Mouse (Mus musculus): ENCODE measurements at regions not wholly inside any gene's neighbourhood (a gene's known extent, or its start where the extent isn't known, plus 50 kb on each side); places are given as distances from the start of the nearest gene placed in this dataset.

DNA sequence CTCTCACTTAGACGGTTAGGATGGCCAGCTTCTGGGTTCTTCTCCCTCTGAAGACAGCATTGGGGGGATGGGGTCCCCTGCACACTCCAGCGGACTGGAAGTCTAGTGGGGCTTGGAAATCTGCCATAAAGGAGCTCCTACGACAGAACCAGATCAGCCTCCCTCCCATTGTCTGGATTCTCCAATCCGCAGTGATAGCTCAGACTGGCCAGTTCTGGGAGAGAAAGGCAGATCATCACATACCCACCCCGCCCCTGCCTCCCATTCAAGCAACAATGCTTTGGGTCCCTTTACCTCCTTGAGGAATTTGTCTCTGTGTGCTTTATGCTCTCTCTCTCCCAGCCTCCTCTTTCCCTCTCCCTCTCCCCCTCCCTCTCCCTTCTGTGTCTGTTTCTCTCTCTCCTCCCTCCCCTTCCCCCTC lies 292.5 kb downstream of the Pdcd6ip start:
- no peak for DNase-seq

DNA sequence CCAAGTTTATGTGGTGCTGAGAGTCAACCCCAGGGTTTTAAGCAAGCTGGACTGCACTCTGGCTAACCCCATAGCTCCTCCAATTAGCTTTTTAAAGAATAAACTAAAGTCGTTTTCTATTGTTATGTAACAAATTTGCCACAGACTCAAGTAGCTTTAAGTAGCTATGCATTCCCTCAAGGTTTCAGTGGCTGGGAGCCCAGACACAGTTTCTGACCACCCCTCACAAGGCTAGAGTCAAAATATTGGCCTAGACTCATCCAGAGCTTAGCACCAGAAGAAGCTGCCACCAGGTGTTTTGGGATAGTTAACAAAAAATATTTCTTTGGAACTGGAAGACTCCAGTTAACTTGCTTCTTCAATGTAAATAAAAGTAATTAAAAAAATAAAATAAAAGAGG lies 293.4 kb downstream of the Pdcd6ip start:
- no peak for DNase-seq

DNA sequence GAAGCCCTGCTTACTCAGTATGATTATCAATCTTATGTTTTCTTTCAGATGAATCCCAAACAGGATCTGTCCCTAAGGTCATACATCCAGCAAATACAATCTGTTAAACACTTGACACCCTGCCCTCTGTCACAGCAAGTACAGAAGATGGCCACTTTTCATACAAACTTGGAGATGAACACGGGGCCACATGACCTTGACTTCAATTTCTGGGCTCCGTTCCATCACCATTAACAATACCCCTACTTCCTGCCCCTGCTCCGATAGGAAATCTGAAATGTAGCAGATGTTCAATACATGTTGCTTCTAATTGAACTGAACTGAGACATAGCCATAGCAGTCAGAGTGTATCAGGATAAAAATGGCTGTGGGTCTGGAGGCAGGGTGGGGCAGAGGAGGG lies 294.2 kb downstream of the Pdcd6ip start:
- no peak for DNase-seq

DNA sequence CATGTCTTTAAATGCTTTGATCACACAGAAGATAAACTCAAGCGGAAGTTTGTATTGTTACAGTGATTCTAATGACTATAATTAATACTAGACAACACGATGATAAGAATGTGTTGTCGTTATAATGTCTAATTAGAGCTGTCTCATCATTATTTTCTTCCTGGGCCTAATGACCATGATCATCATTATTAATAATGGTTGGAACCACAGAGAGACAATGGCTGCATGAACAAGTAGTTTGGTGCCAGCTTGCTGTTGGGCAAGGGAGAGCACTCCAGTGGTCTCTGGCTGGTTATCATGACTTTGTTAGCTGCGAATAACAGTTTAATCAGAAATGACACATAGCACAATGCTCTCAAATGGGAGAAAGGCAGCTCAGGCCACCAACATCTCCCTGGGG lies 296.4 kb downstream of the Pdcd6ip start:
- no peak for DNase-seq

DNA sequence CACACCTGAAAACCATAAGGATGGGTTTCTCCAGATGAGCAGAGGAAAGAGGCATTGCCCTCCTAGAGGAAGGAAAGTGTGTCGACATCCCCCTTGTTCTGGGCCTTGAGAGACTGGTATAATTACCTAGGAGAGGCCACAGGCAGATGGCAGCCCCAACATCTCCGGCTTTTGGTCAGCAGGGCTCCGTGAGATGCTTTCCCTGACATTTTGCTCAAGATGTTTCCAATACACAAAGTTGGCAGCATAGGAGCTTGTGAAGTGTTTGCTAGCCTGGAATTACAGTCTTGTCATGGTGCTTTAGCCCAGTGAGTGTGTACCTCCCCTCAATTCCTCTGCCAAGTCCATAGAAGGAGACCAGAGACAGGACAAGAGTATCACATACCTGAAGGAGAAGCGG lies 299.5 kb downstream of the Pdcd6ip start:
- no peak for DNase-seq

DNA sequence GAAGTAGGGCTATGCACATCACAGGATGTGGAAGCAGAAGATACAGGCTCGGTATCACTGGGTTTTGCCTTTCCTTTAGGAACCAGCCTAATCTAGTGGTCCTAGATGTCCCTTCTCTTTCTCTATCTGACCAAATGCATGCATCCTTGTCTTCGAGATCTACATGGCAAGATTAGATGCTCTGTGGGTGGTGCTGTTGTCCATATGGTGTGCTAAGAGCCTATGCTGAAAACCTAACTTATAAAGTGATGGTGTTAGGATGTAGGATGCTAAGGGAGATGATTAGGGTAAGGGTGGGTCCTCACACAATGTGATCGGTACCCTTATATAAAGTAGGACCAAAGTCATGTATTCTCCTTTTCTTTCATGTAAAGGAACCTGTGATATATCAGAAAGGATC lies 313.7 kb downstream of the Pdcd6ip start:
- DNase-seq = no peak

DNA sequence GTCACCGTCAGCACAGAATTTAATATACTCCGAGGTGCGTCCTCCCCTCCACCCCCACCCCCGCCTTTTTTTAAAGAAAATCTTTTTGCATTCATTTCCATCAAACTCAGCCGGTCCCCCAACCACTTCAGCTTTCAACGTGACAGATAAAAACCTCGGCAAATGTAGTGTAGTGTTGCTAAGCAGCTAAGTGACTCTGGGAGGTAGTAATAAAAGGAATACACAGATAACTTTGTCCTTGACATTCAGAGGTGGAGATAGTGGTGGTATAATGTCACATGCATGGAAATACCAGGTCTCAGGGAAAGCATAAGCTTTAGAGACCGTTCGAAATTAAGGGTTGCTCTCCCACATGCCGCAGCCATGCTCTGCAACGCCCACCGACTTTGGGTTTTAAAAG lies 320.7 kb downstream of the Pdcd6ip start:
- DNase-seq = no peak

DNA sequence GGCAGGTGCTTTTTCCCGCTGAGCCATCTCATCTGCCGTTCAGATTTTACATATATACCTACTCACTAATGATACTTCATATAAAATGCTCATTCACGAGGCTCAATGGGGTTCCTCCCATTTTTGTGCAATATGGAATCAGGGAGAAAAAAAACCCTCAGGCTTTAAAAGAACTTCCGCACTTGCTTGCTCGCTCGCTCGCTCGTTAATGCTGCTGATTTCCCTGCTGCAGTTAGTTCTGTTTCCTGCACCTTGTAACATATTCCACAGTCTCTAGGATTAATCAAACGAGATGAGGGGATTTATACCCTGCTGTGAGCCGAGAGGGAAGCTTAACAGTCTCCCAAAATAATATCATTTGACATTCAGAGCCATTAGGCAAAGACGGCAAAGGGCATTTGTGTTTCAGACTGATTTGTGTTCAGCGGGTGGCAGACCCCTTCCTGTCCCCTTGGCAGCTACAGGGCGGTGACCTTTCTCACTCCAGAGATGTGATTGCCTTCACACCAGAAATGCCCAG lies 326.4 kb downstream of the Pdcd6ip start:
- no peak for DNase-seq

DNA sequence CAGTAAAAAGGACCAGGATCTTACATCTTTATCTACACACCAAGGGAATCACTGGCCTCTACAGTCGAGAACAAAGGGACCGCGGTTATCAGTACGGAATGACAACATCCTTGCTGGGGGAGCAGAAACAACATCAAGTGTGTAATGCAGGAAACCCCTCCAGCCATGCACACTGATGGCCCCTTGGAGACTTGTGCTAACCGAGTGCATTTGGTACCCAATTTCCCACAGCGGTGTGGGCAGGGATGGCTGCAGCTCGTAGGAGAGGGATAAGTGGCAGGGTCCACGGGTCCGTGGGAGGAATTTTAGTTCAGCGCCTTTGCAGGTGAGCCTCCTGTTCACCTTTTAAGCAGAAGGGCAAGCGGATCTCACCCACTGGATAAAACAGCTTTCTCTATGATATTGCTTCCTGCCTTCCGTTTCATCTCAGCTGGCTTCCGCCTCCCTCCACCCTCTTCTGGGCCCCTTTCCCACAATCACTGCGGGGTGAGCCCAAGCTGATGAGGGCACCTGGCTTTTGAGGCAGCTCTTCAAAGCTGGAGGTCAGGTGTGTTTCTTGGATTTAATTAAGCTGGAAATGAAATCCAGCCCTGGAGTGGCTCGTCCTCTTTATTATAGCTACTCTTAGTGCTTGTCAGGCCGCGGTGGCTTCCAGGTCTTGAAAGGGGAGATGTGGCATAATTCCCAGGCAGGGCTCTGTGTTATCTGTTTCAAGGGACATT lies 327.5 kb downstream of the Pdcd6ip start:
- DNase-seq = no peak

DNA sequence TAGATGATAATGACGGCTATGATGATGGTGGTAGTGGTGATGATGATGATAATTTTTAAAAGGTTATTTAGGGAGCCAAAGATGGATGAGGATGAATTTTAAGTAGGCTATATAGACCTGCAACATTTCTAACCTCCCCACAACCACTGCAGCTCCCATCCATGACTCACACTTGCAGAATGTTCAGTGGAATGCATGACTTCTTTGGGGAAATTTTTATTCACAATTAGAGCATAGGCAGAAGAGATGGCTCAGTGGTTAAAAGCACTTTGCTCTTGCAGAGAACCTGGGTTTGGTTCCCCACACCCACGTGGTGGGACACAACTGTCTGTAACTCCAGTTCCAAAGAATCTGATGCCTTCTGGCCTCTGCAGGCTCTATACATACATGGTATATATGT lies 329.5 kb downstream of the Pdcd6ip start:
- DNase-seq = no peak

DNA sequence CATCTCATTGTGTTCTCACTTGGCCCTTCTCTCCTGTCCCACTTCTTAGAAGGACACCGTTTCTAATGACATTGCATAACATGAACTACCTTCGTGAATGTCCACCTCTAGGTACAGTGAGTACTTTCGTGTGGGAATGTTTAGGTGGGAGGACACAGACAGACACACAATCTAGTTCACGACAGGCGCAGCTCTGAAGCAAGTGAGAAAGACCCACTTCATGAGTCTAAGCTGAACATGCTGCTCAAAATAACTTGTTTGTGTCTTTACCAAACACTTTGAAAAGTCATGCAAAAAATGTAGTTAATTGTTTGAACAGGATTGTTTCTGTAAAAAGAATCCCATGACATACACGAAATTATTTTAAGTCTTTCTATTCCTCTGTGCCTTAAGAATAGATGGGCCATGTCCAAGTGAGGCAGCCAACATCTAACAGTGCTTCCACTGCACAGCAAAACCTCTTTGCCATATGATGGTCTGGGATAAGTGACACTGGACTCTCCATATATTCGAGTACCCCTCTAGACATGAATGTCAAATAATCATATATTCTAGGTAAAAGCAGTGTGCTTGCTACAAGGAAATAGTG lies 336.2 kb downstream of the Pdcd6ip start:
- no peak for DNase-seq

DNA sequence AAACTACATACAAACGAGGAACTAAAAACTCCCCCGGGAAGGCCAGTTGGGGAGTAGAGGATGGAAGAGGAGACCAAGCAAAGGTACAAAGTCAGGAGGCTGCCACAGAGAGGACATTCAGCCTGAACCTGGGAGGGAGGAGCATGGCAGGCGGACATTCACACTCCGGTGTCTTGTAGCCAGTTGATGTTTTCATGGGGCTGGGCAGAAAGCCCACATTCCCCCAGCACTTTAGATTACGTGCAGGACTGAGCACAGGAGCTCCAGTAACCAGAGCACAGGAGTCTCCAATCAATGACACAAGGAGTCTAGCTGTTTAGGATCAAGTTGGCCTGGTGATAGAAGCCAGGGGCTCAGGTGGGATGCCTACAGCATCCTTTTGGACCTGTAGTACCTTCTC lies 360.1 kb downstream of the Pdcd6ip start:
- DNase-seq = no peak

DNA sequence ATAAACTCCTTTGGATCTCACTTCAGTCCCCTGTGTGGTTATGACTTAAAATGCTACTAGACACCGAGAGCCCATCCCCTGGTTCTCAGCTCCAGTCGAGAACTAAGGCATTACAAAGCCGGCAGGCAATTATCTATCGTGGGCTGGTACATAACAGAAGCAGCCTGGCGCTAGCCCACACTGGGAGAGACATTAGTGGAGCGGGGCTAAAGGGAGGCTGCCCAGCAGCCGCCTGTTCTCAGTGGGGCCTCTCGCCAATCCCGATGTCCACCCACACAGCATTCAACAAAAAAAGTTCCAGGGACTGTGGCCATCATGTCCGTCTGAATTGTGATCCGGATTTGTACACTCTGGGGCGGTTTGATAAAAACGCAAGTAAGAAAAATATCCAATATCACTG lies 361.5 kb downstream of the Pdcd6ip start:
- DNase-seq = no peak

DNA sequence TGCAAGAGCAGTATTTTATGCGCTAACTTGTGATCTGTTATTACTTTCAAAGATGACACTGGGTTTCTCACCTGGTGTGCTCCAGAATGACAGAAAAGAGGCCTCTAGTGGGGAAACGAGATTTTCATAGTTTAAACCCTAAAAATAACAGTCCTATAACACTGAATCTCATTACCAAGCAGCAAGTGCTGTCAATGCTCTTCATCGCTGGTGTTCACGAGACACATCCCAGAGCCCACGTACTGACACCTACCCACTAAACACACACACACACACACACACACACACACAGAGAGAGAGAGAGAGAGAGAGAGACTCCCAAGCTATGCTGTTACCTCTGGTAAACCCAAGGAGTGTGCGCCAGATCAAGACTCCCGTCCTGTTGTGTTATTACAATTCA lies 365.9 kb downstream of the Pdcd6ip start:
- no peak for DNase-seq

DNA sequence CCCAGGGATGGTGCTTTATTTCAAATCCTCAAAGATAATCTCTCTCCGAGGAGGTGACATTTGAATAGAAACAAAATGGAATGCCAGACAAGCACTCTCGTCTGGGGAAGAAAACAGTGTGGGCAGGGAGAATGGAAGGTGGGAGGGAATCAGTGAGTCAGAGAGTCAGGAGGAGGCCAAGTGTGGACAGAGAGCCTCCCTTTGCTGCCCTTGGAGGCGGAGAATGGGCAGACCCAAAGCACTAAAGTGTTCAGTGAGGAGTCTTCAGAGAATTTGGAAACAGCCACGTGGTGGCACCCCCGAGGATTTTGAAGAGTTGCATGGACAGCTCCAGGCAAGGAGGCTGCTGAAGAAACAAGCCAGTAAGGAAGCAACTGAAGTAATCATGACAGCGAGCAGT lies 367.2 kb downstream of the Pdcd6ip start:
- DNase-seq = no peak

DNA sequence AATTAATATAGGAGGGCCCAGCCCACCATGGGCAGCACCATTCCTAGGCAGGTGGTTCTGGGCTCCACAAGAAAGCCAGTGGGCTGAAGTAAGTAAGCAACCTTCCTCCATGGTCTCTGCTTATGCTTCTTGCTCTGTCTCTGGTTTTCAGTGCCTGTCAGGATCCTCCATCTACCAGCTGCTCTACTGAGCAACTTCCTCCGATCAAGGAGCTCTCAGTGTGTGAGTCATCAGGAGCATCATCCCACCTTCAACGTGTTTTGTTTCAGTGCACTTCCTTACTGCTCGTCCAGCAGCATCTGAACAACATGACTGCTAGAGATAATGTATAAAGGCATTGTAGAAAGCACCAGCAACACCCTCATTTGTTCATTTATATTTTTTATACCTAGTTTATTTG lies 368.0 kb downstream of the Pdcd6ip start:
- no peak for DNase-seq

DNA sequence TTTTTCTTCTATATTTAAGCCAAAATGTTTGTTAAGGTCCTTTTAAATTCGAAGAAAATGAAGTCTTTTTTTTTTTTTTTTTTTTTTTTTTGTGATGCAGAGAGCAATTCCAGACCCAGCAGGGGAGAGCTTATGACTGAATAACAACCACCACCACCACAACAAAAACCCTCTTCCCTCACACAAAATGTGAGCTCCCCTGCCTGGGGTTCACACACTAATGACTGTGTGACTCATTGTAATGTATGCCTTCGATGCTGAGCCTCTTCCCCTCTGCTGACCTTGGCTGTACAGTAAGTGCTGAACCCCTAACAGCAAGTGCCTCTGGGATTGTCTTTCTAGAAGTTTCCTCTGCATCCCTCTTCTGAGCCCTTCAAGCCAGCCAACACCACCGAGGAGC lies 383.6 kb downstream of the Pdcd6ip start:
- DNase-seq = no peak

DNA sequence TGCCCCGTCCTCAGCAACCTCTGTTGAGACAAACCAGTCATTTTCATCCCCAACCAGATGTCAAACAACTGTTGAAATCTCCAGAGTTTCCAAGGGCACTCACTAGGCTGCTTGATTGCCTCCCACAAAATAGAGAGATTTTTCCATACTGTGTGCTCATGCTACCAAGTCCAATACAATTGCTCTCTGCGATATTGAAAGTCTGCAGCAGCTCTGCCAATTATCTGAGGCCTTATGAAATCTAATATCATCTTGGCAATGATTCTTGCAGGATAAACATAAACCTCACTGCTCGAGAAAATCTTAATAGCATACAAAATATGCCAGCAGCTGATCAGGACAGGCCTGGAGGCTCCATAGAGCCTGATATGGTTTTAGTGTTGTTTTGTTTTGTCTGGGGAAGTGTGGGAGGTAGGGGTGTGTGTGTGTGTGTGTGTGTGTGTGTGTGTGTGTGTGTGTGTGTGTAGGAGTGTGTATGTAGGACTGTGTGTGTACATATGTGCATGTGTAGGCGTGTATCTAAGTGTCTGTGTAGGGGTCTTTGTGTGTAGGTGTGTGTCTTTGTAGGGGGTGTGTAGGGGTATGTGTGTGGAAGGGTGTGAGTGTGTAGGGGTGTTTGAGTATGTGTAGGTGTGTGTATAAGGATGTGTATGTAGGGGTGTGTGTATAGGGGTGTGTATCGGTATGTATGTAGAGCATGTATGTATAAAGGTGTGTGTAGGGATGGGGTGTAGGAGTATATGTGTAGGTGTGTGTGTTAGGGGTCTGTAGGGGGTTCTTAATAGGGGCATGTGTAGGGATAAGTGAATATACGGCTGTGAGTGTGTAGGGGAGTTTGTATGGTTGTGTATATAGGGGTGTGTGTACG lies 398.1 kb downstream of the Pdcd6ip start:
- no peak for DNase-seq

DNA sequence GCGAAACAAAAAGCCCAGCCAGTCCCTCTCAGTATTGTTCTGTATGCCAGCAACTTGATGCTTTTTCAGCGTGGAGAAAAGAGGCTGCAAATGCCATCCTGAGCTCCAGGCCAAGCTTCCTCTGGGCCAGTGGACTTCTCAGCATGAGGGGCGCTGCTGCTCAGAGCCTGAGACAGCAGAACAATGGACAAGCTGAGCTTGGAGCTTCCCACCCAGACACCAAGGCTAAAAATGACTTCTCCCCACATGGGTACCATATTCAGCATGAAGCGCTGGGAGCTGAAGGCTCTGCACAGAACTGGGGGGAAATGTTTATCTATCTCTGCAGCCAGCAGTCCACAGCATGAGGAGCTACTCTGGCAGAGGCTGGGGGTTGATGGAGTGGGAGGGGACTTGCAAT lies 402.3 kb downstream of the Pdcd6ip start:
- no peak for DNase-seq

DNA sequence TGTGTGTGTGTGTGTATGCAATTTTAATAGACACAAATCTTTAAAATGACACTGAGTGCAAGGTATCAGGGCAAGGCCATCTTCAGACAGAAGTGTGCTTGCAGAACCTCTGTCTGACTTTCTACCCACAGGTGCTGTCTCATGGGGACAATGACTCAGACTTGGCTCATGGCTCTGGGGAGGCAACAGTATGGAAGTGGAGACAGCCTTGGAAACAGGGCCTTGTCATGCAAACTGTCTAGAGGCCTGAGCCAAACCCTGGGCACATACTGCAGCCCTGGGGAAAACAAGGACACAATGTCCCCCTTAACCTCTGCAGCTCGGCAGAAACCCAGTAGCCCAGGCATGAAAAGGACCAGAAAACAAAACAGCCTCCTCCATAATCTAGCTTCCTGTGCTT lies 405.6 kb downstream of the Pdcd6ip start:
- DNase-seq = no peak

DNA sequence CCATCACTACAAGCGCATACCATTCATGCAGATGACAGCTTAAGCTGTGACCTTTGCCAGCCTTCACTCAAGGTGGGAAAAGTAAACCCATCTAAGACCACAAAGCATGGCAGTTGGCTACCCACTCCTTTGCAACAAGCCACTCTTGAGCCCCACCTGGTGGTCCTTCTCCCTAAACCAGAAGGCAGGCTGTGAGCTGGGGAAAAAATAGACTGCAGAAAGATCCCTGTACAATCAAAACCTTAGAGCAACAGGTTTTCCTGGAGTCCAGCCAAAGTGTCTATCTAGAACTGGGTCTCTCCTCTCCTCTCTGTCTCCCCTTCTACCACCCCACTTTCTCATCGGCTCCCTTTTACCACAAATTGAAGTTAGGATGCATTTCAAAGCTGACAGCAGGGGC lies 407.2 kb downstream of the Pdcd6ip start:
- DNase-seq = no peak

DNA sequence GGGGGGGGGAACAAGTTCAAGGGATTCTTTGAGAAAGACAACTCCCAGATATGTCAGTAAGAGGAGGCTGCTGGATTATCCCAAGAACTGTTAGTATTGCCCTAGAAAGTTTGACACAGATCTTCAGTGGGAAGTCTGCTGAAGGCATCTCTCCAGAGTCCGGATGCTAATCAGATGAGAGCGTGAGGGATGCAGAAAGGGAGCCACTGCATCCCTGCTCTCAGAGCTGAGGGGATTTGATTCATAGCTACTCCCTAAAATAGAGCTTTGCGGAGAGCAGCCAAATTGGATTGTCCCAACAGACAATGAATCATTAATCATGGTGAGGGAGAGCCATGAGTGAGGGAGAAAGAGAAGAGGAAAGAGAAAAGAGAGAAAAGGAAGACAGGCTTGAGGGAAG lies 408.2 kb downstream of the Pdcd6ip start:
- DNase-seq = no peak

DNA sequence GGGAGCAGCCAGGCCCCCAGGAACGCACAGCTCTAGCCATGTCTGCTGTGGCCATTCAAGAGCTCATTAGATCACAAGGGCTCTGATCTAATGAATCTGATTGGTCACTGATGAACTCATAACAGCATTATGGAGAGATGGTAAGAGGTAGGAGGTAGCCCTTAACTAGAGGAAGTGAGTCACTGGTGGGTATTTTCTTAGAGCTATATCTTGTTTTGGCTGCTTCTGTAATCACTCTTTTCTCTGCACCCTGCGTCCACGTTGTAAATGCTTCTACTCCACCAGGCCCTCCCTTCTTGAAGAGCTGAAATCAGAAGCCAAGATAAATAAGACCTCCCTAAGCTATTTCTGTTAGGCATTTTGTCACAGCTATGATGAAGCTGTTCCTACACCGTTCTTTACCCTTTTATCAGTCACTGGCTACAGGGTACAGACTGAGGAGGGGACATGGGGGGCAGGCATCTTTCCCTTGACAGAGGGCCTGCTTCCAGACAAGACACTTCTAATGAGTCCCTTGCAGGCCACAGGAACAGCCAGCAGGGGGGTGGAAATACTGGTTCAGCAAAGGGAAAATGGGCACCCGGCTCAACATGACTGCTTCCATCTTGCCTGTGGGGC lies 412.1 kb downstream of the Pdcd6ip start:
- no peak for DNase-seq

Data from lung, postnatal 4 days (tissue).